Mouse (Mus musculus): Measurements from ENCODE around the gene G3bp2. TPM values are rescaled to one million over a fixed set of nuclear protein-coding genes. Genes with fewer than 3 reads are reported as not detected.

Gene G3bp2
- polyA plus RNA-seq, 1 experiment, result 123 TPM

GRCm38 (mm10) chr5:92125446-92125845 lies 41.9 kb upstream of the G3bp2 start:
- H3K4me3 ChIP-seq (replicated peaks; ENCODE audit: insufficient read depth, low read depth, low read length), result no peak overlapping the region
- no peaks in the 10 kb centered on the region for H3K27me3 ChIP-seq (ENCODE audit: control insufficient read depth, insufficient read depth, low read length)
- no peak for TF ChIP-seq POLR2A (IDR thresholded peaks at IDR 0.05; ENCODE audit: borderline replicate concordance, insufficient read depth, low read length)
- no peak for TF ChIP-seq CTCF (IDR thresholded peaks at IDR 0.05; ENCODE audit: borderline replicate concordance, insufficient read depth, low read depth, low read length)
- H3K4me1 ChIP-seq (ENCODE audit: control insufficient read depth, insufficient read depth, low read length), result no peaks in the 10 kb centered on the region
- no peak for DNase-seq
- WGBS, result 81% methylated on average over 3 of the region's 3 CpGs
- H3K27ac ChIP-seq (ENCODE audit: insufficient read depth, low read length), result no peak overlapping the region

GRCm38 (mm10) chr5:92121636-92122035 lies 38.1 kb upstream of the G3bp2 start:
- TF ChIP-seq POLR2A (IDR thresholded peaks at IDR 0.05; ENCODE audit: borderline replicate concordance, insufficient read depth, low read length) (no peak), CTCF (IDR thresholded peaks at IDR 0.05; ENCODE audit: borderline replicate concordance, insufficient read depth, low read depth, low read length) (no peak)
- no peak overlapping the region for H3K4me3 ChIP-seq (replicated peaks; ENCODE audit: insufficient read depth, low read depth, low read length)
- no peak overlapping the region for H3K27ac ChIP-seq (ENCODE audit: insufficient read depth, low read length)
- DNase-seq, result no peak
- H3K4me1 ChIP-seq (ENCODE audit: control insufficient read depth, insufficient read depth, low read length), result no peaks in the 10 kb centered on the region
- 52% methylated on average over 4 of the region's 4 CpGs for WGBS
- no peaks in the 10 kb centered on the region for H3K27me3 ChIP-seq (ENCODE audit: control insufficient read depth, insufficient read depth, low read length)

- TF ChIP-seq CTCF (IDR thresholded peaks at IDR 0.05; ENCODE audit: borderline replicate concordance, insufficient read depth, low read depth, low read length) (peak; percentile 90), POLR2A (IDR thresholded peaks at IDR 0.05; ENCODE audit: borderline replicate concordance, insufficient read depth, low read length) (no peak)
- Histone ChIP-seq H3K4me3 (replicated peaks; ENCODE audit: insufficient read depth, low read depth, low read length) (peak overlapping the region; percentile 7), H3K27me3 (ENCODE audit: control insufficient read depth, insufficient read depth, low read length) (no peaks in the 10 kb centered on the region), H3K27ac (ENCODE audit: insufficient read depth, low read length) (no peak overlapping the region), H3K4me1 (ENCODE audit: control insufficient read depth, insufficient read depth, low read length) (no peaks in the 10 kb centered on the region)
- 35% methylated on average over 12 of the region's 12 CpGs for WGBS
- DNase-seq, result peak; percentile 65 to 79
Measured at GRCm38 (mm10) chr5:92117823-92118403, 34.4 kb upstream of the G3bp2 start.

- no peak for DNase-seq
- Histone ChIP-seq H3K27me3 (ENCODE audit: control insufficient read depth, insufficient read depth, low read length) (no peaks in the 10 kb centered on the region), H3K4me3 (replicated peaks; ENCODE audit: insufficient read depth, low read depth, low read length) (no peak overlapping the region), H3K4me1 (ENCODE audit: control insufficient read depth, insufficient read depth, low read length) (no peaks in the 10 kb centered on the region), H3K27ac (ENCODE audit: insufficient read depth, low read length) (no peak overlapping the region)
- 96% methylated on average over 2 of the region's 2 CpGs for WGBS
- TF ChIP-seq CTCF (IDR thresholded peaks at IDR 0.05; ENCODE audit: borderline replicate concordance, insufficient read depth, low read depth, low read length) (no peak), POLR2A (IDR thresholded peaks at IDR 0.05; ENCODE audit: borderline replicate concordance, insufficient read depth, low read length) (no peak)
Measured at GRCm38 (mm10) chr5:92114939-92115338, 31.4 kb upstream of the G3bp2 start.

GRCm38 (mm10) chr5:92114223-92114622 lies 30.7 kb upstream of the G3bp2 start:
- DNase-seq, result no peak
- no peak for TF ChIP-seq CTCF (IDR thresholded peaks at IDR 0.05; ENCODE audit: borderline replicate concordance, insufficient read depth, low read depth, low read length)
- no peak for TF ChIP-seq POLR2A (IDR thresholded peaks at IDR 0.05; ENCODE audit: borderline replicate concordance, insufficient read depth, low read length)
- Histone ChIP-seq H3K27ac (ENCODE audit: insufficient read depth, low read length) (no peak overlapping the region), H3K4me3 (replicated peaks; ENCODE audit: insufficient read depth, low read depth, low read length) (no peak overlapping the region), H3K4me1 (ENCODE audit: control insufficient read depth, insufficient read depth, low read length) (no peaks in the 10 kb centered on the region), H3K27me3 (ENCODE audit: control insufficient read depth, insufficient read depth, low read length) (no peaks in the 10 kb centered on the region)
- 91% methylated on average over 6 of the region's 6 CpGs for WGBS

GRCm38 (mm10) chr5:92113484-92113883 lies 30.0 kb upstream of the G3bp2 start:
- no peaks in the 10 kb centered on the region for H3K27me3 ChIP-seq (ENCODE audit: control insufficient read depth, insufficient read depth, low read length)
- no peak for DNase-seq
- no peaks in the 10 kb centered on the region for H3K4me1 ChIP-seq (ENCODE audit: control insufficient read depth, insufficient read depth, low read length)
- WGBS, result 83% methylated on average over 7 of the region's 7 CpGs
- no peak overlapping the region for H3K27ac ChIP-seq (ENCODE audit: insufficient read depth, low read length)
- no peak overlapping the region for H3K4me3 ChIP-seq (replicated peaks; ENCODE audit: insufficient read depth, low read depth, low read length)
- TF ChIP-seq CTCF (IDR thresholded peaks at IDR 0.05; ENCODE audit: borderline replicate concordance, insufficient read depth, low read depth, low read length), result no peak
- no peak for TF ChIP-seq POLR2A (IDR thresholded peaks at IDR 0.05; ENCODE audit: borderline replicate concordance, insufficient read depth, low read length)

GRCm38 (mm10) chr5:92112585-92112984 lies 29.1 kb upstream of the G3bp2 start:
- Histone ChIP-seq H3K4me3 (replicated peaks; ENCODE audit: insufficient read depth, low read depth, low read length) (no peak overlapping the region), H3K27ac (ENCODE audit: insufficient read depth, low read length) (no peak overlapping the region), H3K4me1 (ENCODE audit: control insufficient read depth, insufficient read depth, low read length) (no peaks in the 10 kb centered on the region), H3K27me3 (ENCODE audit: control insufficient read depth, insufficient read depth, low read length) (no peaks in the 10 kb centered on the region)
- TF ChIP-seq POLR2A (IDR thresholded peaks at IDR 0.05; ENCODE audit: borderline replicate concordance, insufficient read depth, low read length), result no peak
- no peak for TF ChIP-seq CTCF (IDR thresholded peaks at IDR 0.05; ENCODE audit: borderline replicate concordance, insufficient read depth, low read depth, low read length)
- DNase-seq, result no peak
- 23% methylated on average over 10 of the region's 10 CpGs for WGBS

GRCm38 (mm10) chr5:92112175-92112574 lies 28.7 kb upstream of the G3bp2 start:
- no peak overlapping the region for H3K27ac ChIP-seq (ENCODE audit: insufficient read depth, low read length)
- no peak for DNase-seq
- WGBS, result 25% methylated on average over 6 of the region's 6 CpGs
- TF ChIP-seq CTCF (IDR thresholded peaks at IDR 0.05; ENCODE audit: borderline replicate concordance, insufficient read depth, low read depth, low read length), result no peak
- no peak for TF ChIP-seq POLR2A (IDR thresholded peaks at IDR 0.05; ENCODE audit: borderline replicate concordance, insufficient read depth, low read length)
- no peaks in the 10 kb centered on the region for H3K4me1 ChIP-seq (ENCODE audit: control insufficient read depth, insufficient read depth, low read length)
- no peaks in the 10 kb centered on the region for H3K27me3 ChIP-seq (ENCODE audit: control insufficient read depth, insufficient read depth, low read length)
- H3K4me3 ChIP-seq (replicated peaks; ENCODE audit: insufficient read depth, low read depth, low read length), result no peak overlapping the region
